Mouse (Mus musculus): ENCODE data around the gene Commd8.

DNA sequence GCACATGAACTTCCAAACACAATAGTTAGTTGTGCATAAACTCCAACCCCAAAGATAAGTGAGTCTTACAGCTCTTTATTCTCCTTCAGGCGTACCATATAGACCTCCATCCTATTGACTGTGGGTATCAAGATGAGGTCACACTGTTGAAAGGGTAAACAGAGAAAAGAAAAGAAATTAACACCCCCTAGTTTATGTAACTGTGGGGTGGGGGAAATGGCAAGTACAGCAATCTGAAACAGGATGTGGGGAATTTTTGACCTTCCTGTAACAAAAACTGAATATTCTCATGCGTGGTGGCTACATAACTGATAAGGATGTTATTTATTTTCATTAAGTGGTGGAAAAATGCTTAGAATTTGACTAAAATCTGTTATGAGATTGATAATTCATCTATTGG is 36.5 kb upstream of the Commd8 start:
- TF ChIP-seq CTCF (IDR thresholded peaks at IDR 0.05; ENCODE audit: low read depth) = no peak
- TF ChIP-seq EP300 (optimal IDR thresholded peaks at IDR 0.05) = no peak
